Mouse (Mus musculus) neural tube, embryonic 15.5 days (tissue): ENCODE results near the gene Gm9611. TPM values are rescaled to one million over a fixed set of nuclear protein-coding genes. Genes with fewer than 3 reads are reported as not detected.
"Not testable (repeated sequence)": the region's sequence is repeated elsewhere in the genome, so short reads cannot be mapped to it uniquely, and the experiment has no call there.

Experiments
- ATAC-seq: fragments of 200-750 bp; cut with Nextera tagmentation; 2 replicates; pipeline ENCODE4 v1.8.0; 2017; ENCODE audit warnings: mild to moderate bottlenecking, moderate TSS enrichment, moderate library complexity; ENCODE audit not compliant: low FRiP score
- H3K27ac ChIP-seq: fragments of 300-500 bp; sonication (generic); replicated peaks from 2 replicates; pipeline ENCODE4 v1.5.1; 2015; ENCODE audit warnings: mild to moderate bottlenecking, inconsistent platforms
- H3K27me3 ChIP-seq: fragments of 300-500 bp; sonication (generic); replicated peaks from 2 replicates; pipeline ENCODE4 v1.6.1; 2015; ENCODE audit warnings: inconsistent platforms
- H3K36me3 ChIP-seq: fragments of 300-500 bp; sonication (generic); 2 replicates; pipeline ENCODE4 v1.6.1; 2015; ENCODE audit warnings: inconsistent platforms
- H3K4me1 ChIP-seq: fragments of 300-500 bp; sonication (generic); 2 replicates; pipeline ENCODE4 v1.6.1; 2015; ENCODE audit warnings: inconsistent platforms
- H3K4me2 ChIP-seq: fragments of 300-500 bp; sonication (generic); 2 replicates; pipeline ENCODE4 v1.6.1; 2015; ENCODE audit warnings: inconsistent platforms, mild to moderate bottlenecking, moderate library complexity
- H3K4me3 ChIP-seq: fragments of 300-500 bp; sonication (generic); replicated peaks from 2 replicates; pipeline ENCODE4 v1.5.1; 2015; ENCODE audit warnings: mild to moderate bottlenecking, inconsistent platforms
- H3K9ac ChIP-seq: fragments of 300-500 bp; sonication (generic); replicated peaks from 2 replicates; pipeline ENCODE4 v1.6.1; 2015; ENCODE audit warnings: mild to moderate bottlenecking, inconsistent platforms
- H3K9me3 ChIP-seq: fragments of 300-500 bp; sonication (generic); replicated peaks from 2 replicates; pipeline ENCODE4 v1.6.1; 2016; ENCODE audit warnings: inconsistent platforms
- WGBS: fragments of 180-500 bp; shearing (Covaris S2); methylation state at CpG from one replicate; pipeline ENCODE4 v1.1.7; 2015; ENCODE audit warnings: mixed read lengths; 5-methylcytosine and 5-hydroxymethylcytosine counted together
- microRNA-seq: library from miRNA; unstranded; fragments of <30 nt; microRNA quantifications from one replicate; pipeline ENCODE4, GENCODE M21; 2017
- polyA plus RNA-seq: library from polyadenylated mRNA; unstranded; fragments of >200 nt; fragmentation: Nextera tagmentation; extraction: Ambion mirVana; gene quantifications from 2 replicates; pipeline ENCODE4 v1.2.1, GENCODE M21; 2015

Gm9611 gene
- polyA plus RNA-seq, result not detected in 2 replicates

DNA sequence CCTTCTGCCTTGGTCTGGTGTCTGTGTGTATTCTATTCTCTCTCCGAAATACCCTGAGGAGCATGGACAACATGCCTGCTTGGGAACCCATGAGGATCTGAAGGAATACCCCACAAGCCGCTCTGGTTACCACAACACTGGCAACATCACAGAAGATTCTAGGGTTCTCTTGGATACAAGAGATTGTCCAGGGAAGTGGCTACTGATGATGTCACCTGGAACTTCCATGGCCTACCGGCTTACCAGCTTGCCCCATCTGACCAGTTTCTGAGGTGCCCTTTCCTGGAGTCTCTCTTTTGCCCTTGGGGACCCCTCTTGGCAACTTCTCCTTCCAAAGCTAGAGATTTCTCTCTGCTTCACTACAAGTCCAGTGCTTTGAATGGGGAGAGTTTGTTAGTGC, at the start of gene Gm9611:
Gene Gm9611 (minus strand): TSS at position 101 of the 400 bp plus-strand sequence.
- not testable (repeated sequence) for H3K27ac ChIP-seq, H3K9ac ChIP-seq, H3K4me1 ChIP-seq, H3K9me3 ChIP-seq, H3K27me3 ChIP-seq, H3K4me2 ChIP-seq, ATAC-seq, H3K4me3 ChIP-seq, H3K36me3 ChIP-seq
- 60% methylated on average over 1 of the region's 3 CpGs for WGBS

DNA sequence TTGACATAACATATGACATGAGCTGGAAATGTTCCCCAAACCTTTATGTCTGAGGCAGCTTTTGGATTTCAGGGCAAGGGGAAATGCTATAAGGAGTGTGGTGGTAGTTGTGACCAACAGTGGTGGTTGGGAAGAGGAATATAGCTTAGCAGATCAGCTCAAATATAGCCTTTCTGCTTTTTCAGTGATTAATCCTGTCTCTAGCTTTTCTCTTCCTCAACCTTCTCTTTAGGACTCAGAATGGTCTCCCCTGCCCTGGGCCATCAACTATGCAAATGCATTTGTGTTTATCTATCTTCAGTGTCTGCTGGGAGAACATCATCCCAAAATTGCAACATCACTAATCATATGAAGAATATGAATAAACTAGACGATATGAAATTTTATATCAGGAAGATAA, 12.8 kb upstream of the Gm9611 start, which contains the start of gene Gm7995:
Gene Gm7995 (plus strand): TSS at position 301 of the 400 bp plus-strand sequence.
- not testable (repeated sequence) for H3K4me3 ChIP-seq, H3K27me3 ChIP-seq, H3K9me3 ChIP-seq, H3K4me1 ChIP-seq, H3K9ac ChIP-seq, H3K36me3 ChIP-seq, H3K4me2 ChIP-seq, ATAC-seq, H3K27ac ChIP-seq
- WGBS, result no CpG with 5 or more reads among the region's 1 CpGs

DNA sequence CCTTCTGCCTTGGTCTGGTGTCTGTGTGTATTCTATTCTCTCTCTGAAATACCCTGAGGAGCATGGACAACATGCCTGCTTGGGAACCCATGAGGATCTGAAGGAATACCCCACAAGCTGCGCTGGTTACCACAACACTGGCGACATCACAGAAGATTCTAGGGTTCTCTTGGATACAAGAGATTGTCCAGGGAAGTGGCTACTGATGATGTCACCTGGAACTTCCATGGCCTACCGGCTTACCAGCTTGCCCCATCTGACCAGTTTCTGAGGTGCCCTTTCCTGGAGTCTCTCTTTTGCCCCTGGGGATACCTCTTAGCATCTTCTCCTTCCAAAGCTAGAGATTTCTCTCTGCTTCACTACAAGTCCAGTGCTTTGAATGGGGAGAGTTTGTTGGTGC, 37.2 kb downstream of the Gm9611 start, which contains the start of gene Gm17026:
Gene Gm17026 (minus strand): TSS at position 101 of the 400 bp plus-strand sequence.
- not testable (repeated sequence) for H3K4me2 ChIP-seq, H3K36me3 ChIP-seq, H3K4me1 ChIP-seq, H3K9ac ChIP-seq, H3K27me3 ChIP-seq, H3K9me3 ChIP-seq, H3K4me3 ChIP-seq, H3K27ac ChIP-seq, ATAC-seq
- no CpG with 5 or more reads among the region's 3 CpGs for WGBS

Small RNA genes within 50 kb of the gene (microRNA-seq; reads per million reads assigned to microRNA genes)
- gene Gm25208 (not detected), gene Gm25892 (not detected)

Other genes starting within 250 kb of the Gm9611 start
- not detected in 2 replicates for gene Gm7951, start 180.0 kb downstream of the Gm9611 start, polyA plus RNA-seq
- not detected in 2 replicates for gene Gm17027, start 134.7 kb downstream of the Gm9611 start, polyA plus RNA-seq
- not detected in 2 replicates for gene Gm3573, start 106.6 kb downstream of the Gm9611 start, polyA plus RNA-seq
- gene Gm17026, start 37.3 kb downstream of the Gm9611 start, polyA plus RNA-seq, result not detected in 2 replicates
- not detected in 2 replicates for gene Gm7995, start 12.9 kb upstream of the Gm9611 start, polyA plus RNA-seq
- not detected in 2 replicates for gene Gm8005, start 142.3 kb upstream of the Gm9611 start, polyA plus RNA-seq
- not detected in 2 replicates for gene Gm8011, start 166.5 kb upstream of the Gm9611 start, polyA plus RNA-seq
- not detected in 2 replicates for gene Gm8020, start 205.0 kb upstream of the Gm9611 start, polyA plus RNA-seq
- gene Gm8024, start 226.9 kb upstream of the Gm9611 start, polyA plus RNA-seq, result not detected in 2 replicates